Mouse (Mus musculus): Measurements from ENCODE around the gene Ccdc9b. TPM values are rescaled to one million over a fixed set of nuclear protein-coding genes. Genes with fewer than 3 reads are reported as not detected.
A peak's percentile ranks its signal among the peaks of the same experiment; 100 is the strongest.

Ccdc9b gene
- polyA plus RNA-seq, 1 experiment, result 0.51 TPM

DNA sequence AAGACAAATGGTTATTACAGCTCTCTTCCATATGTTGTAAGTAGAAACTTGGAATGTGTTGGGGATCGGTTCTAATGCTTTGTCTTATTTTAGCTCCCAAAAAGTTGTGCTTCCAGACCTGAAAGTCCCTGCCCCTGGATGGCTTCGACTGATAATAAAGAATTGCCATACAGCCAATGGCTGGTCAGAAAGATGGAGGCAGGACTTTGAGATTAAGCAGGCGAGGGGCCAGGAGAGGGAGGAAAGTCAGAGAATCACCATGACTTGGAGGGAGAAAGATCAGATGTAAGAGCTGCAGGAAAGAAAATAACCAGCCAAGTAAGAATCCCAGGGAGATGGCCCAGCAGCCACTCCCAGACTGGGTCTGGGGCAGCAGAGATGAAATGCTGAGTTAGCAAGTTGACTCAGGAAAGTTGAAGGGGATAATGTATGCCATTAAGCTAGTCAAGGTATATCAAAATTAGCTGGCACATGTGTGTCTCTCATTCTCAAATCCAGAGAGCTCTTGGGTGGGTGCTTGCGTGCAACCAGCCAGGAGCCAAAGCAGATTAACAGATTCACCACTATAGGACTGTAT, 40.2 kb upstream of the Ccdc9b start:
- no peaks in the 10 kb centered on the region for H3K36me3 ChIP-seq (ENCODE audit: control insufficient read depth, insufficient read depth, low read length, poor library complexity, severe bottlenecking)
- peaks cover 1% of the 10 kb centered on the region; the same call in 1 of the 2 replicates for H3K27me3 ChIP-seq (ENCODE audit: control insufficient read depth, insufficient read depth, low read length, poor library complexity, severe bottlenecking)
- no peaks in the 10 kb centered on the region for H3K4me1 ChIP-seq (ENCODE audit: control insufficient read depth, insufficient read depth, low read length)
- TF ChIP-seq CTCF (IDR thresholded peaks at IDR 0.05; ENCODE audit: low read depth, low read length) (no peak), EP300 (IDR thresholded peaks at IDR 0.05; ENCODE audit: insufficient read depth, low read depth, low read length) (no peak), POLR2A (IDR thresholded peaks at IDR 0.05; ENCODE audit: insufficient read depth, low read length) (no peak)
- no peak overlapping the region for H3K27ac ChIP-seq (ENCODE audit: insufficient read depth, low read length)
- H3K9ac ChIP-seq (ENCODE audit: low read depth, poor library complexity, severe bottlenecking), result no peak overlapping the region
- H3K4me3 ChIP-seq (ENCODE audit: low read depth, low read length), result no peak overlapping the region
- H3K9me3 ChIP-seq (replicated peaks; ENCODE audit: control insufficient read depth, insufficient read depth, low read length, poor library complexity, severe bottlenecking), result no peaks in the 10 kb centered on the region; the same call in 1 of the 2 replicates

DNA sequence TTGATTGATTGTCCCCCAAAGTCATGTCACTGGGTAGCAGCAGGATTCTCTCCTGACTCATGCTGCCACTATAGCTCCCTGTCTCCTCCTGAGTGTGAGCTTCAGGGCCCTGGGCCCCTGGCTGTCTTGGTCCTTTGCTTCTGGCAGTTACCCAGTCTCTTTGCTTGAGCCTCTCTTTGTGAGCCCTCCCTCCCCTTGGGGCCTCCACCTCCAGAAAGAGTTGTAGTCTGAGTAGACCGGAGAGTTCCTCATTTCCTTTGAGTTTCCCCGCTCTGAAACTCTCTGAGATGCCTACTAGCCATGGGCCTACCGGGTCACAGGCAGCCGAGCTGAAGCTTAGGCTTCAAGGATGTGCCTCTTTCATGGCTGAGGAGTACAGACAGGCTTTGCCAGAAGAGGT, 31.2 kb upstream of the Ccdc9b start:
- no peaks in the 10 kb centered on the region for H3K36me3 ChIP-seq (ENCODE audit: control insufficient read depth, insufficient read depth, low read length, poor library complexity, severe bottlenecking)
- H3K4me1 ChIP-seq (ENCODE audit: control insufficient read depth, insufficient read depth, low read length), result no peaks in the 10 kb centered on the region
- H3K9me3 ChIP-seq (replicated peaks; ENCODE audit: control insufficient read depth, insufficient read depth, low read length, poor library complexity, severe bottlenecking), result no peaks in the 10 kb centered on the region; the same call in 1 of the 2 replicates
- no peak overlapping the region for H3K27ac ChIP-seq (ENCODE audit: insufficient read depth, low read length)
- TF ChIP-seq EP300 (IDR thresholded peaks at IDR 0.05; ENCODE audit: insufficient read depth, low read depth, low read length) (no peak), POLR2A (IDR thresholded peaks at IDR 0.05; ENCODE audit: insufficient read depth, low read length) (no peak)
- no peak overlapping the region for H3K4me3 ChIP-seq (ENCODE audit: low read depth, low read length)
- peaks cover 1% of the 10 kb centered on the region; the same call in 1 of the 2 replicates for H3K27me3 ChIP-seq (ENCODE audit: control insufficient read depth, insufficient read depth, low read length, poor library complexity, severe bottlenecking)
- H3K9ac ChIP-seq (ENCODE audit: low read depth, poor library complexity, severe bottlenecking), result no peak overlapping the region

DNA sequence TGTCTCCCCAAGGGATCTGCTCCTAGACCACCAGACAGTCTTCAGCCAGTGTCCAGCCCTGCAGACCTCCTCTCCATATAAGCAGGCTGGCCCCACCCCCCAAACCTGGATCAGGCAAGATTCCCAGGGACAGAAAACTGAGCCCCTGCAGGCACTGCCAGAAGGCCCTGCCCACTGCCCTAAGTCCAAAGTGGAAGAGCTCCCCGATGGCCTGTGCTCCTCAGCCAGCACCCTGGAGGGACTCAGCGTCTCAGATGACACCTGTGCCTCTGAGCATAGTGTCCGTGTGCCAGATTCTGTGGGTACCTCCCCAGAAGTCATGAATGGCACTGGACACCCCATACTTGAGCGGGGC, 29.8 kb upstream of the Ccdc9b start:
- H3K4me3 ChIP-seq (ENCODE audit: low read depth, low read length), result no peak overlapping the region
- H3K4me1 ChIP-seq (ENCODE audit: control insufficient read depth, insufficient read depth, low read length), result no peaks in the 10 kb centered on the region
- no peaks in the 10 kb centered on the region for H3K27me3 ChIP-seq (ENCODE audit: control insufficient read depth, insufficient read depth, low read length, poor library complexity, severe bottlenecking)
- H3K27ac ChIP-seq (ENCODE audit: insufficient read depth, low read length), result no peak overlapping the region
- H3K36me3 ChIP-seq (ENCODE audit: control insufficient read depth, insufficient read depth, low read length, poor library complexity, severe bottlenecking), result no peaks in the 10 kb centered on the region
- TF ChIP-seq POLR2A (IDR thresholded peaks at IDR 0.05; ENCODE audit: insufficient read depth, low read length) (no peak), CTCF (IDR thresholded peaks at IDR 0.05; ENCODE audit: low read depth, low read length) (no peak), EP300 (IDR thresholded peaks at IDR 0.05; ENCODE audit: insufficient read depth, low read depth, low read length) (no peak)
- no peak overlapping the region for H3K9ac ChIP-seq (ENCODE audit: low read depth, poor library complexity, severe bottlenecking)
- no peaks in the 10 kb centered on the region for H3K9me3 ChIP-seq (replicated peaks; ENCODE audit: control insufficient read depth, insufficient read depth, low read length, poor library complexity, severe bottlenecking)

DNA sequence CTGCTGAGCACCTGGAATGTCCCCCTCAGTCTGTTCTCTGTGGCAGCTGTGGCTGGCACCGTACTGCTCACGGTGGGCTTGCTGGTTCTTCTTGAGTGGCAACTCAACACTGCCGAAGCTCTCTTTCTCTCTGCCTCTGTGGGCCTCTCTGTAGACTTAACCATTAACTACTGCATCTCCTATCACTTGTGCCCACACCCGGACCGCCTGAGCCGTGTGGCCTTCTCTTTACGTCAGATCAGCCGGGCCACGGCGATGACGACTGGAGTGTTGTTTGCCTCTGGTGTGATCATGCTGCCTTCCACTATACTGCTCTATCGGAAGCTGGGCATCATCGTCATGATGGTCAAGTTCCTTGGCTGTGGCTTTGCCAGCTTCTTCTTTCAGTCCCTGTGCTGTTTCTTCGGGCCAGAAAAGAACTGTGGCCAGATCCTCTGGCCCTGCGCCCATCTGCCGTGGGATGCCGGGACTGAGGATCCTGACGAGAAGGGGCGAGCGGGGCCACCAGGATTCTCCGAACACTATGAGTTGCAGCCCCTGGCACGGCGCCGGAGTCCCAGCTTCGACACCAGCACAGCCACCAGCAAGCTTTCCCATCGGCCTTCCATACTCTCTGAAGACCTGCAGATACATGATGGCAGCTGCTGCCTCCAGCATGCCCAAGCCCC, 29.3 kb upstream of the Ccdc9b start:
- Histone ChIP-seq H3K27ac (ENCODE audit: insufficient read depth, low read length) (no peak overlapping the region), H3K9ac (ENCODE audit: low read depth, poor library complexity, severe bottlenecking) (no peak overlapping the region), H3K4me3 (ENCODE audit: low read depth, low read length) (no peak overlapping the region), H3K27me3 (ENCODE audit: control insufficient read depth, insufficient read depth, low read length, poor library complexity, severe bottlenecking) (no peaks in the 10 kb centered on the region), H3K4me1 (ENCODE audit: control insufficient read depth, insufficient read depth, low read length) (no peaks in the 10 kb centered on the region), H3K9me3 (replicated peaks; ENCODE audit: control insufficient read depth, insufficient read depth, low read length, poor library complexity, severe bottlenecking) (no peaks in the 10 kb centered on the region), H3K36me3 (ENCODE audit: control insufficient read depth, insufficient read depth, low read length, poor library complexity, severe bottlenecking) (no peaks in the 10 kb centered on the region)
- TF ChIP-seq POLR2A (IDR thresholded peaks at IDR 0.05; ENCODE audit: insufficient read depth, low read length) (no peak), EP300 (IDR thresholded peaks at IDR 0.05; ENCODE audit: insufficient read depth, low read depth, low read length) (no peak), CTCF (IDR thresholded peaks at IDR 0.05; ENCODE audit: low read depth, low read length) (no peak)

DNA sequence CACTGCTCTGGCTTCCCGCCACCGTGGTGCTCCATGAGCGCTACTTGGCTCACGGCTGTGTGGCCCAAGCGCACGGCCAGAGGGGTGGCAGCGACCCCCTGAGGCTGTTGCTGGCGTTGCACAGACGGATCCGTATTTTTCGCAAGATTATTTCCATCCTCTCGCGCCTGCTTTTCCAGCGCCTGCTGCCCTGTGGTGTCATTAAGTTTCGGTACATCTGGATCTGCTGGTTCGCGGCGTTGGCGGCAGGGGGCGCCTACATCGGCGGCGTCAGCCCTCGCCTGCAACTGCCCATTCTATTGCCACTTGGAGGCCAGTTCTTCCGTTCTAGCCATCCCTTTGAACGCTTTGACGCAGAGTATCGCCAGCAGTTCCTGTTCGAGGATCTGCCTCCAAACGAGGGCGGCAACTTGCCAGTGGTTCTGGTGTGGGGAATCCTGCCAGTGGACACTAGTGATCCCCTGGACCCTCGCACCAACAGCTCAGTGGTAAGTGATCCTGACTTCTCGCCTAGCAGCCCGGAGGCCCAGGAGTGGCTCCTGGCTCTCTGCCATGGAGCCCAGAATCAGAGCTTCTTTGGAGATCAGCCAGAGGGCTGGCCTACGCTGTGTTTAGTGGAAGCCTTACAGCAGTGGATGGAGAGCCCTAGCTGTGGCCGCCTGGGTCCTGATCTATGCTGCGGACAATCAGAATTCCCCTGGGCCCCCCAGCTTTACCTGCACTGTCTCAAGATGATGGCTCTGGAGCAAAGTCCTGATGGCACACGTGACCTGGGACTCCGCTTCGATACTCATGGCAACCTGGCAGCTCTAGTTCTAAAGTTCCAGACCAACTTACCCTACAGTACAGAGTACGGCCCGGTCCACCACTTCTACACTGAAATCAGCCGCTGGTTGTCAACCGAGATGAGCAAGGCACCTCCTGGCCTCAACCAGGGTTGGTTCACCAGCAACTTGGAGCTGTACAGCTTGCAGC, 28.4 kb upstream of the Ccdc9b start:
- Histone ChIP-seq H3K36me3 (ENCODE audit: control insufficient read depth, insufficient read depth, low read length, poor library complexity, severe bottlenecking) (no peaks in the 10 kb centered on the region), H3K27ac (ENCODE audit: insufficient read depth, low read length) (no peak overlapping the region), H3K4me1 (ENCODE audit: control insufficient read depth, insufficient read depth, low read length) (no peaks in the 10 kb centered on the region), H3K9ac (ENCODE audit: low read depth, poor library complexity, severe bottlenecking) (no peak overlapping the region), H3K9me3 (replicated peaks; ENCODE audit: control insufficient read depth, insufficient read depth, low read length, poor library complexity, severe bottlenecking) (no peaks in the 10 kb centered on the region), H3K4me3 (ENCODE audit: low read depth, low read length) (peak overlapping the region; percentile 50), H3K27me3 (ENCODE audit: control insufficient read depth, insufficient read depth, low read length, poor library complexity, severe bottlenecking) (no peaks in the 10 kb centered on the region; the same call in 1 of the 2 replicates)
- peak; percentile 72 for TF ChIP-seq CTCF (IDR thresholded peaks at IDR 0.05; ENCODE audit: low read depth, low read length)
- TF ChIP-seq POLR2A (IDR thresholded peaks at IDR 0.05; ENCODE audit: insufficient read depth, low read length), result no peak
- TF ChIP-seq EP300 (IDR thresholded peaks at IDR 0.05; ENCODE audit: insufficient read depth, low read depth, low read length), result no peak

All from ES-Bruce4 (cell line).